Mouse (Mus musculus): ENCODE results near the gene Snd1. TPM values are rescaled to one million over a fixed set of nuclear protein-coding genes. Genes with fewer than 3 reads are reported as not detected.

Snd1 gene
- polyA plus RNA-seq, 1 experiment from 2014 or later: 120 TPM

GRCm38 (mm10) chr6:28947254-28947653 is 472.3 kb downstream of the Snd1 start:
- H3K4me2 ChIP-seq (ENCODE audit: low read depth, severe bottlenecking): no peak overlapping the region
- no peak overlapping the region for H3K4me3 ChIP-seq (ENCODE audit: low read depth, low read length)
- no peak for DNase-seq (ENCODE audit: low spot score)
- no peak for ATAC-seq (ENCODE audit: insufficient number of reproducible peaks, low FRiP score, low TSS enrichment, low read depth)
- H3K9ac ChIP-seq (ENCODE audit: low read length): no peak overlapping the region
- no peaks in the 10 kb centered on the region for H3K36me3 ChIP-seq (ENCODE audit: control insufficient read depth, insufficient read depth, low read length)
- no peak overlapping the region for H3K27ac ChIP-seq (replicated peaks; ENCODE audit: low read depth, low read length)
- WGBS: 58% methylated on average over 9 of the region's 9 CpGs
- no peaks in the 10 kb centered on the region for H3K4me1 ChIP-seq (ENCODE audit: control insufficient read depth, insufficient read depth, low read length)
- no peaks in the 10 kb centered on the region for H3K27me3 ChIP-seq (ENCODE audit: control insufficient read depth, insufficient read depth, low read length)
- H3K9me3 ChIP-seq (ENCODE audit: control insufficient read depth, low read length): no peaks in the 10 kb centered on the region

DNA sequence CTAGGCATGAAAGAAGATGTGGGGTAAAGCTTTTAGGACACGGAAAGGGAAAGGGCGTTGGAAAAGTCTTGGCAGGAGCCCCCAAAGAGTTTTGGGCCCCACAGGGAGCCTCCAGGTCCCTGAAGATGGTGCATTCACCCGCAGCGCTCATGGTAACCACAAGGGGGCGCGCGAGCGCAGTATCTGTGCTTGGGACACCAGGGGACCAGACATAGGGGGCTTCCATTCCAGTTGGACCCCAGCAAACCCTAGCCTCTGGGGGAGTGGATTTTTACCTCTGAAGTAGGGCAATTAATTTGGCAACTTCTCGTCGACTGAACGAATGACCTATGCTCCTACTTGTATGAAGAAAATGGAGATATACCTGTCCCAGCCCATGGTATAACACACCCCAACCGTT is 474.3 kb downstream of the Snd1 start:
- no peak overlapping the region for H3K9ac ChIP-seq (ENCODE audit: low read length)
- H3K27ac ChIP-seq (replicated peaks; ENCODE audit: low read depth, low read length): no peak overlapping the region
- H3K27me3 ChIP-seq (ENCODE audit: control insufficient read depth, insufficient read depth, low read length): no peaks in the 10 kb centered on the region
- H3K9me3 ChIP-seq (ENCODE audit: control insufficient read depth, low read length): no peaks in the 10 kb centered on the region
- DNase-seq (ENCODE audit: low spot score) (peak; percentile 83), ATAC-seq (ENCODE audit: insufficient number of reproducible peaks, low FRiP score, low TSS enrichment, low read depth) (no peak)
- H3K4me2 ChIP-seq (ENCODE audit: low read depth, severe bottlenecking): no peak overlapping the region
- no peak overlapping the region for H3K4me3 ChIP-seq (ENCODE audit: low read depth, low read length)
- no peaks in the 10 kb centered on the region for H3K36me3 ChIP-seq (ENCODE audit: control insufficient read depth, insufficient read depth, low read length)
- no peaks in the 10 kb centered on the region for H3K4me1 ChIP-seq (ENCODE audit: control insufficient read depth, insufficient read depth, low read length)
- 18% methylated on average over 12 of the region's 12 CpGs for whole genome bisulfite sequencing

DNA sequence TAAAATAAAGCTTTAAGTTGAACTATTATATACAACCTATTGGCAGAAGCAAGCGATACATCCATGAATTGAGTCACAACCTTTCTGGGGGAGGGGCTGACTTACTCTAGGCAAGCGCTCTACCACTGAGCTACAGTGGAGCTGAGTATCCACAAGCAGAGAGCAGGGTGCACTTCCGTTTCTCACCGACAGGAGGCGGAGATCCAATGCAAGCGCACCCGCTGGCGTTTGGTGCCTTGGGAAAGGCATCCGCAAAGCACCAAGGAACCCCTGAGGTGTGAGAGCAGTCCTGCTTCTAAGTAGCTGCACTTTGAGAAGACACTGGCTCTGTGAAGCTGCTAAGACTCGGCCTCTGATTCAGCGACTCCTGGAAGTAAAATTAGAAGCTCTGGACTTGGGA is 480.6 kb downstream of the Snd1 start:
- no peaks in the 10 kb centered on the region for H3K9me3 ChIP-seq (ENCODE audit: control insufficient read depth, low read length)
- no peak overlapping the region for H3K4me2 ChIP-seq (ENCODE audit: low read depth, severe bottlenecking)
- 16% methylated on average over 11 of the region's 11 CpGs for WGBS
- H3K9ac ChIP-seq (ENCODE audit: low read length): no peak overlapping the region
- H3K4me3 ChIP-seq (ENCODE audit: low read depth, low read length): no peak overlapping the region
- DNase-seq (ENCODE audit: low spot score) (peak; percentile 77), ATAC-seq (ENCODE audit: insufficient number of reproducible peaks, low FRiP score, low TSS enrichment, low read depth) (no peak)
- H3K4me1 ChIP-seq (ENCODE audit: control insufficient read depth, insufficient read depth, low read length): no peaks in the 10 kb centered on the region
- H3K27me3 ChIP-seq (ENCODE audit: control insufficient read depth, insufficient read depth, low read length): no peaks in the 10 kb centered on the region
- no peaks in the 10 kb centered on the region for H3K36me3 ChIP-seq (ENCODE audit: control insufficient read depth, insufficient read depth, low read length)
- no peak overlapping the region for H3K27ac ChIP-seq (replicated peaks; ENCODE audit: low read depth, low read length)

DNA sequence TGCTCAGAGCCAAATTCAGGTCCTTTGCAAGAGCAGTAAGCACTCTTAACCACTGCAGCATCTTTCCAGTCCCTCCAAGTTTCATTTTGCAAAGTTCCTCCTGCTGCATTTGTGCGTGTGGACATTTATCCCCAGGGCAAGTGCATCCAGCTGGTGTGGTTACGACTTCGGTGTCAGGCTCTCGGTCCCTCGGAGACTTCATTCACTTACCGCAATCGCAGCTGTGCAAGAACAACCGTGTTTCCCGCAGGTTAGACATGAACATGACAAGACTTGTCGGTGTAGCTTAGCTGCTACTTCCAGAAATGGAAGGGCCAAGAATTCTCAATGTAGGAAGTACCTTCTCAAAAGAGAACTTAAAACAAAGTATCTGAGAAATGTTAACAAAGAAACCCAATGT is 482.5 kb downstream of the Snd1 start:
- Histone ChIP-seq H3K27ac (replicated peaks; ENCODE audit: low read depth, low read length) (no peak overlapping the region), H3K9me3 (ENCODE audit: control insufficient read depth, low read length) (no peaks in the 10 kb centered on the region), H3K4me2 (ENCODE audit: low read depth, severe bottlenecking) (no peak overlapping the region), H3K27me3 (ENCODE audit: control insufficient read depth, insufficient read depth, low read length) (no peaks in the 10 kb centered on the region), H3K36me3 (ENCODE audit: control insufficient read depth, insufficient read depth, low read length) (no peaks in the 10 kb centered on the region), H3K4me3 (ENCODE audit: low read depth, low read length) (no peak overlapping the region), H3K4me1 (ENCODE audit: control insufficient read depth, insufficient read depth, low read length) (no peaks in the 10 kb centered on the region), H3K9ac (ENCODE audit: low read length) (no peak overlapping the region)
- 63% methylated on average over 10 of the region's 10 CpGs for WGBS
- DNase-seq (ENCODE audit: low spot score): no peak
- no peak for ATAC-seq (ENCODE audit: insufficient number of reproducible peaks, low FRiP score, low TSS enrichment, low read depth)

DNA sequence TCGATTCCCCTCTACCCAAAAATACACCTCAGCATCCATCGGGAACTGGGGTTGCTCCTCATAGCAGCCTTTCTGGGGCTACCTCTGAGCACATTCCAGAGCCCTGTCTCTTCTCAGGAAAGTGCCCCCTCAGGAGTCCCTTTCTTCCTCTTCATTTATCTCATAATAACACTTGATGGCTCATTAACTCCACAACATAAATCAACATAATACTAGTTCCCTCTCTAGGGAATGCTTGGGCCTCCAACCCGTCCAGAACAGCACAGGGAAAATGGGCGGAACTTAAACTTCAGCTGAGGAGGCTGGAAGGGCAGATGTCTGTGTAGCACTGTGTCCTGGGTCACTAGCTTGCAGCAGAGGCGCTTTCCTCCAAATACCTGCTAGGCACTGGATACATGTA is 488.2 kb downstream of the Snd1 start:
- no peaks in the 10 kb centered on the region for H3K36me3 ChIP-seq (ENCODE audit: control insufficient read depth, insufficient read depth, low read length)
- no peaks in the 10 kb centered on the region for H3K4me1 ChIP-seq (ENCODE audit: control insufficient read depth, insufficient read depth, low read length)
- no peak for ATAC-seq (ENCODE audit: insufficient number of reproducible peaks, low FRiP score, low TSS enrichment, low read depth)
- no peak overlapping the region for H3K4me3 ChIP-seq (ENCODE audit: low read depth, low read length)
- WGBS: 59% methylated on average over 5 of the region's 5 CpGs
- H3K27ac ChIP-seq (replicated peaks; ENCODE audit: low read depth, low read length): no peak overlapping the region
- no peaks in the 10 kb centered on the region for H3K9me3 ChIP-seq (ENCODE audit: control insufficient read depth, low read length)
- no peaks in the 10 kb centered on the region for H3K27me3 ChIP-seq (ENCODE audit: control insufficient read depth, insufficient read depth, low read length)
- no peak for DNase-seq (ENCODE audit: low spot score)
- H3K9ac ChIP-seq (ENCODE audit: low read length): no peak overlapping the region
- no peak overlapping the region for H3K4me2 ChIP-seq (ENCODE audit: low read depth, severe bottlenecking)

- no peaks in the 10 kb centered on the region for H3K27me3 ChIP-seq (ENCODE audit: control insufficient read depth, insufficient read depth, low read length)
- H3K27ac ChIP-seq (replicated peaks; ENCODE audit: low read depth, low read length): no peak overlapping the region
- H3K4me1 ChIP-seq (ENCODE audit: control insufficient read depth, insufficient read depth, low read length): no peaks in the 10 kb centered on the region
- no peak overlapping the region for H3K4me3 ChIP-seq (ENCODE audit: low read depth, low read length)
- H3K36me3 ChIP-seq (ENCODE audit: control insufficient read depth, insufficient read depth, low read length): no peaks in the 10 kb centered on the region
- no peaks in the 10 kb centered on the region for H3K9me3 ChIP-seq (ENCODE audit: control insufficient read depth, low read length)
- no peak overlapping the region for H3K4me2 ChIP-seq (ENCODE audit: low read depth, severe bottlenecking)
- H3K9ac ChIP-seq (ENCODE audit: low read length): no peak overlapping the region
- no peak for DNase-seq (ENCODE audit: low spot score)
- no peak for ATAC-seq (ENCODE audit: insufficient number of reproducible peaks, low FRiP score, low TSS enrichment, low read depth)
- WGBS: 72% methylated on average over 8 of the region's 8 CpGs
These were observed 490.3 kb downstream of the Snd1 start for GRCm38 (mm10) chr6:28965264-28965663.

DNA sequence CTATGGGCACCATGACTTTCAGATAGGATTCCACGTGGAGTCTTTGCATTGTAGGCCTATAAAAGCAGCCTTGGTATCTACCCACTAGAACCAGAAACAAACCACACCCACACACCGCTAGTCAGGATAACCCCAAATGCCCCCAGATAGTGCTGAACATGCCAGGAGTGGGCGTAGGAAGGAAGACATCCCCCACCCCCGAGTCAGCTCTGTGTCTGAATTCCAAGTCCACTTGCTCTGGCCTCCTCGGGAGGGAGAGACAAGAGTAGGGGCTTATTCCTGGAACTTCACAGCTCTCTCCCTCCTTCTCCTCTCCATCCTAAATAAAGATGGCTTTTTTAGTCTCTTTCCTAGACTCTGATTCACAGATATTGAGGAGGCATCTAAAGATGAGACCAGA is 494.7 kb downstream of the Snd1 start:
- H3K4me1 ChIP-seq (ENCODE audit: control insufficient read depth, insufficient read depth, low read length): no peaks in the 10 kb centered on the region
- no peak for DNase-seq (ENCODE audit: low spot score)
- no peaks in the 10 kb centered on the region for H3K9me3 ChIP-seq (ENCODE audit: control insufficient read depth, low read length)
- H3K27me3 ChIP-seq (ENCODE audit: control insufficient read depth, insufficient read depth, low read length): no peaks in the 10 kb centered on the region
- ATAC-seq (ENCODE audit: insufficient number of reproducible peaks, low FRiP score, low TSS enrichment, low read depth): no peak
- H3K27ac ChIP-seq (replicated peaks; ENCODE audit: low read depth, low read length): no peak overlapping the region
- no peak overlapping the region for H3K4me3 ChIP-seq (ENCODE audit: low read depth, low read length)
- no peak overlapping the region for H3K4me2 ChIP-seq (ENCODE audit: low read depth, severe bottlenecking)
- no peaks in the 10 kb centered on the region for H3K36me3 ChIP-seq (ENCODE audit: control insufficient read depth, insufficient read depth, low read length)
- H3K9ac ChIP-seq (ENCODE audit: low read length): no peak overlapping the region
- 68% methylated on average over 5 of the region's 5 CpGs for WGBS

DNA sequence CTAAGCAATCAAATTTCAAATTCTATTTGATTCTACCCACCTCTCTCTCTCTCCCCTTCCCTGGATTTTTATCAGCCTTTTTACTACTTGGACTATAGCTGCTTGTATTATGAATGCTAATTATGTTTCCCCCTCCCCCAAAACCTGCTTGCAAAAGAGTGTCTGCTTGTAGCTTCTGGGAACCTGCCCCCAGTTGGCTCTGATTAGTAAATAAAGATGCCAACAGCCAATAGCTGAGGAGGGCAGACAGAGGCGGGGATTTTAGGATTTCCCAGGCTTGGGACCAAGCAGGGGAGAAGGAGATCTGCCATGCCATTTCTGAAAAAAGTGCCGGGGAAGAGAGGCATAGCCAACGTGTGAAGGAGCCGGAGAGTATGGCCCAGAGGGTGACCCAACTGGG is 495.8 kb downstream of the Snd1 start:
- H3K4me1 ChIP-seq (ENCODE audit: control insufficient read depth, insufficient read depth, low read length): no peaks in the 10 kb centered on the region
- no peak overlapping the region for H3K9ac ChIP-seq (ENCODE audit: low read length)
- no peaks in the 10 kb centered on the region for H3K9me3 ChIP-seq (ENCODE audit: control insufficient read depth, low read length)
- DNase-seq (ENCODE audit: low spot score) (no peak), ATAC-seq (ENCODE audit: insufficient number of reproducible peaks, low FRiP score, low TSS enrichment, low read depth) (no peak)
- H3K27ac ChIP-seq (replicated peaks; ENCODE audit: low read depth, low read length): no peak overlapping the region
- H3K27me3 ChIP-seq (ENCODE audit: control insufficient read depth, insufficient read depth, low read length): no peaks in the 10 kb centered on the region
- H3K36me3 ChIP-seq (ENCODE audit: control insufficient read depth, insufficient read depth, low read length): no peaks in the 10 kb centered on the region
- H3K4me2 ChIP-seq (ENCODE audit: low read depth, severe bottlenecking): no peak overlapping the region
- 51% methylated on average over 4 of the region's 4 CpGs for WGBS
- H3K4me3 ChIP-seq (ENCODE audit: low read depth, low read length): no peak overlapping the region

- 83% methylated on average over 3 of the region's 3 CpGs for WGBS
- H3K4me2 ChIP-seq (ENCODE audit: low read depth, severe bottlenecking): no peak overlapping the region
These were observed 499.6 kb downstream of the Snd1 start for GRCm38 (mm10) chr6:28974498-28974897.

More at GRCm38 (mm10) chr6:28974498-28974897, 499.6 kb downstream of the Snd1 start:
- DNase-seq (ENCODE audit: low spot score) (no peak), ATAC-seq (ENCODE audit: insufficient number of reproducible peaks, low FRiP score, low TSS enrichment, low read depth) (no peak)
- H3K4me3 ChIP-seq (ENCODE audit: low read depth, low read length): no peak overlapping the region
- no peaks in the 10 kb centered on the region for H3K4me1 ChIP-seq (ENCODE audit: control insufficient read depth, insufficient read depth, low read length)
- H3K9me3 ChIP-seq (ENCODE audit: control insufficient read depth, low read length): no peaks in the 10 kb centered on the region
- H3K9ac ChIP-seq (ENCODE audit: low read length): no peak overlapping the region
- peaks cover 8% of the 10 kb centered on the region; the same call in 1 of the 2 replicates for H3K27me3 ChIP-seq (ENCODE audit: control insufficient read depth, insufficient read depth, low read length)
- H3K27ac ChIP-seq (replicated peaks; ENCODE audit: low read depth, low read length): no peak overlapping the region
- no peaks in the 10 kb centered on the region for H3K36me3 ChIP-seq (ENCODE audit: control insufficient read depth, insufficient read depth, low read length)
